Mouse (Mus musculus): Measurements from ENCODE around the gene Nrarp. TPM values are rescaled to one million over a fixed set of nuclear protein-coding genes. Genes with fewer than 3 reads are reported as not detected.

Gene Nrarp
- polyA plus RNA-seq, 1 experiment from 2014 or later = 2.1 TPM

DNA sequence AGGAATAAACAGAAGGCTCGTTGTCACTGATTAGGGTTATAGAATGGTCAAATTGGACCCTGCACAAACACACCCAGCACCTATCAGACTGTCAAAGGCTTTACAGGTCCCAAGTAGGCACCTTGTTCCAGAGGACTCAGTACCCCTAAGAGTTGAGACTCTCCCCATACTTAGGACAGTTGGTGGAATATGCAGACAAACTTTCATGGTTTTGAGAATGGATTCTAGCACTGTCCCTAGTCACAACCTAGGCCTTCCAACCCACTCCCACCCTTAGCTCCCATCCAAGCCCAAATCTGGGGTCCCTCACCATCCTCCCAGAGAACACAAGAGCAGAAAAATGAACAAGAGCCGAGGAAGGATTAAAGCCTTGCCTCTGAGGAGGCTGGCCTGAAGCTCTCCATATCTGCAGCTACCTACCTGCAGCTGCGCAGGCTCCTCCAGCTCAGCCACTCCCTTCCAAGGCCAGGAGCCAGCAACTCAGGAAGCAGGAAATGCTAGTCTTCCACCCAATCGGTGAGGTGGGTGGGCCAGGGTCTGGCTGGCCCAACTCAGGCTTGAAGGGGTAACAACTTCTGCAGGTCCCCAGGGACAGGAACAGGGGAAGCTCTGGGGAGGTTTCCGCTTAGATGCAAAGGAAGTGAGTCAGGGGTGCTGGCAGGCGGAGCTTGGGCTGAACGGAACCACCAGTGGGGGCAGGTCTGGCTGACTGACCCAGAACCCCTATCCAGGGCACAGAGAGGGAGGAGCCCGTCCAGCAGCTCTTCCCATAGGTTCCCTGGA, 15.8 kb downstream of the Nrarp start, which contains the start of gene Tor4a:
TSS of gene Tor4a (minus strand) at position 715 of the 783 bp plus-strand sequence.
- no peaks in the 10 kb centered on the region for H3K9me3 ChIP-seq (replicated peaks)
- H3K4me1 ChIP-seq (replicated peaks) = peaks cover 54% of the 10 kb centered on the region
- peaks cover 6% of the 10 kb centered on the region; the same call in 1 of the 2 replicates for H3K27me3 ChIP-seq
- H3K36me3 ChIP-seq (replicated peaks) = peaks cover 26% of the 10 kb centered on the region
- 4% methylated on average over 8 of the region's 8 CpGs for WGBS (ENCODE audit: insufficient replicate concordance)
- H3K27ac ChIP-seq (replicated peaks) = peak within 1 kb of the TSS; percentile 77
- peak within 1 kb of the TSS; percentile 60 for H3K4me3 ChIP-seq (replicated peaks)
- ATAC-seq (ENCODE audit: insufficient read depth) = peak; percentile 58
- peak within 1 kb of the TSS; percentile 50 for H3K9ac ChIP-seq
- H3K4me2 ChIP-seq = peak within 1 kb of the TSS; percentile 84

GRCm38 (mm10) chr2:25197191-25197590, 16.6 kb downstream of the Nrarp start:
- ATAC-seq (ENCODE audit: insufficient read depth) = no peak
- WGBS (ENCODE audit: insufficient replicate concordance) = 16% methylated on average over 2 of the region's 2 CpGs
- Histone ChIP-seq H3K36me3 (replicated peaks) (peaks cover 34% of the 10 kb centered on the region), H3K4me3 (replicated peaks) (peak overlapping the region; percentile 60; the same call in 1 of the 2 replicates), H3K27ac (replicated peaks) (peak overlapping the region; percentile 77), H3K4me2 (peak overlapping the region; percentile 84), H3K27me3 (peaks cover 6% of the 10 kb centered on the region; the same call in 1 of the 2 replicates), H3K4me1 (replicated peaks) (peaks cover 54% of the 10 kb centered on the region), H3K9ac (no peak overlapping the region), H3K9me3 (replicated peaks) (no peaks in the 10 kb centered on the region)

DNA sequence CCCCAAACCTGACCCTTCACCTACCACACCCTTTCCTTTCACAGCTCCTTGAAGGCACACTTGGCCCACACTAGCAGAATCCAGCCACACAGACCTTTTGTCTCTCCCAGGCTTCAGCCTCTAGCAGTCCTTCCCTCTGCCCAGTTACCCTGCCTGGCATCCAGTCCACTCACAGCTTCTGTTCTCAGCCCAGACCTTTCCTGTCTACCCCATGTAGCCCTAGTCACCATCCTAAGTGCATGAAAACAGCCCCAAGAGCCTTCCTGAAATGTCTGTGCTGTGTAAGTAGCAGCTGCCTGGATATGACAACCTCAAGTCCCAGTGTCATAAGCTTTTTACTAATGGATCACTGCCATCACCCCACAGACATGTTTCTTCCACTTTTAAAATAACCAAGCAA, 17.4 kb downstream of the Nrarp start:
- no peak overlapping the region for H3K9ac ChIP-seq
- no peaks in the 10 kb centered on the region for H3K9me3 ChIP-seq (replicated peaks)
- H3K4me2 ChIP-seq = no peak overlapping the region
- peak overlapping the region; percentile 77 for H3K27ac ChIP-seq (replicated peaks)
- peaks cover 6% of the 10 kb centered on the region; the same call in 1 of the 2 replicates for H3K27me3 ChIP-seq
- no peak for ATAC-seq (ENCODE audit: insufficient read depth)
- H3K4me1 ChIP-seq (replicated peaks) = peaks cover 52% of the 10 kb centered on the region
- H3K36me3 ChIP-seq (replicated peaks) = peaks cover 42% of the 10 kb centered on the region
- no peak overlapping the region for H3K4me3 ChIP-seq (replicated peaks)

- Histone ChIP-seq H3K4me2 (no peak overlapping the region), H3K4me1 (replicated peaks) (peaks cover 25% of the 10 kb centered on the region), H3K36me3 (replicated peaks) (peaks cover 68% of the 10 kb centered on the region), H3K27ac (replicated peaks) (no peak overlapping the region), H3K27me3 (no peaks in the 10 kb centered on the region), H3K9ac (no peak overlapping the region), H3K9me3 (replicated peaks) (no peaks in the 10 kb centered on the region), H3K4me3 (replicated peaks) (no peak overlapping the region)
- ATAC-seq (ENCODE audit: insufficient read depth) = no peak
- 80% methylated on average over 2 of the region's 2 CpGs for WGBS (ENCODE audit: insufficient replicate concordance)
Measured at GRCm38 (mm10) chr2:25200631-25201030, 20.1 kb downstream of the Nrarp start.

DNA sequence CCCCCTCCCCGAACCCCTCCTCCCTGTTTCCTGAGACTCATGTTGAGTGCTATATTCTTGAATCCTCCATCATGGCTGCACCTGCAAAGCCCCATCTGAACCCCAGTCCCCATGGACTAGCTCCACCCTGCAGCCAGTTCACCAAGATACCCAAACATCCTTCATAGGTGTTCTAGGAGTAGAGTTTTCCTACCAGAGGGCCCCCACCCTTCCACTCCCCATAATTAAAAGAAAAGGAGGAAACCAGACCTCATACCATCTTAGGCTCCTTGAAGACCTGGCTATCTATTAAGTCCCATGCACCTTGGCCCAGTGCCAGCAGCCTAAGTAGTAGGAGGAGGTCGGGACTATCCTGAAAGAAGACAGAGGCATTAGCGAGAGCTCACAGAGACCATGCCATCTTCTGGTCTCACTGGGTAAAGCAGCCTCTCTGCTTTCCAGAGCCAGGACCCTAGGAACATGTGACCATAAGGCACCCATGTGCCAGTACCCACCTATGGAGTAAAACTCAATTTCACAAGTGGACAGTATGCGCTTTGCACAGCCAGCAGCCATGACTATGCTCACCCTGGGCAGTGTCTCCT, 23.2 kb downstream of the Nrarp start:
- Histone ChIP-seq H3K27me3 (no peaks in the 10 kb centered on the region), H3K4me2 (no peak overlapping the region), H3K4me3 (replicated peaks) (no peak overlapping the region), H3K36me3 (replicated peaks) (peaks cover 97% of the 10 kb centered on the region), H3K9ac (no peak overlapping the region), H3K9me3 (replicated peaks) (no peaks in the 10 kb centered on the region), H3K4me1 (replicated peaks) (peaks cover 2% of the 10 kb centered on the region; the same call in 1 of the 2 replicates), H3K27ac (replicated peaks) (no peak overlapping the region)
- 0 out of 2 replicates have a peak, but pooled peaks have one; percentile 27 for ATAC-seq (ENCODE audit: insufficient read depth)
- 52% methylated on average over 4 of the region's 4 CpGs for WGBS (ENCODE audit: insufficient replicate concordance)

- H3K36me3 ChIP-seq (replicated peaks) = peaks cover 71% of the 10 kb centered on the region
- H3K4me1 ChIP-seq (replicated peaks) = peaks cover 27% of the 10 kb centered on the region
- no peaks in the 10 kb centered on the region for H3K27me3 ChIP-seq
- H3K9ac ChIP-seq = no peak overlapping the region
- no peak overlapping the region for H3K27ac ChIP-seq (replicated peaks)
- H3K4me3 ChIP-seq (replicated peaks) = no peak overlapping the region
- H3K4me2 ChIP-seq = no peak overlapping the region
- H3K9me3 ChIP-seq (replicated peaks) = no peaks in the 10 kb centered on the region
- ATAC-seq (ENCODE audit: insufficient read depth) = no peak
- 71% methylated on average over 1 of the region's 1 CpGs for WGBS (ENCODE audit: insufficient replicate concordance)
Measured at GRCm38 (mm10) chr2:25207593-25207992, 27.0 kb downstream of the Nrarp start.

- under 1% methylated on average over 24 of the region's 24 CpGs for WGBS (ENCODE audit: insufficient replicate concordance)
- ATAC-seq (ENCODE audit: insufficient read depth) = peak; percentile 19
- peak overlapping the region; percentile 95 for H3K4me3 ChIP-seq (replicated peaks)
Measured at GRCm38 (mm10) chr2:25210686-25211085, 30.1 kb downstream of the Nrarp start.

DNA sequence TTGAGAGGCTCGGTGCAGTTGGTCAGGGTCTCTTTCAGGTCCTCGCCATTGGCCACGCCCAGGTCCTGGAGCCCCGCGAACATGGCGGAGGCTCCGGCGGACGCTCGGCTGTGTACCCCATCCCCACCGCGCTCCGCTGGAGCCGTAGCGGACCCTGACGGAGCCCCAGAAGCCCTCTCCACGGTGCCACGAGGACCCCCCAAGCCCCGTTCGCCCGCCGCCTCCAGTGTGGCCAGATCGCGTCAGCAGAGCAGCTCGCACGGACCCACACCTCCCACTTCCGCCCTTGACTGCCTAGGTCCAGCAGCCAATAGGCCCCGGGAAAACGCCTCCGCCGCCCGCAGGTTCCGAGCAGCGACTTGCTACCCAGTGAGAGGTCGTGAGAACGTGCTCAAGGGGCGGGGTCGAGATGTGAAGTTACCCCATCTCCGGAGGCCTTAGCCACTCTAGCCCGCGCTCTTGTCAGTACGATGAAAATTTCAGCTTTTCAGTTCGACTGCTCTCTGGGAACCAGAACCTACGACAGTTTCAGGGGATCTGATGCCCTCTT, 30.6 kb downstream of the Nrarp start, which contains the start of gene Nelfb:
TSS of gene Nelfb (minus strand) at position 369 of the 550 bp plus-strand sequence.
- H3K4me1 ChIP-seq (replicated peaks) = peaks cover 27% of the 10 kb centered on the region
- H3K36me3 ChIP-seq (replicated peaks) = peaks cover 35% of the 10 kb centered on the region
- peak within 1 kb of the TSS; percentile 87 for H3K27ac ChIP-seq (replicated peaks)
- peak within 1 kb of the TSS; percentile 96 for H3K9ac ChIP-seq
- peak within 1 kb of the TSS; percentile 85 for H3K4me2 ChIP-seq
- peak within 1 kb of the TSS; percentile 95 for H3K4me3 ChIP-seq (replicated peaks)
- no peaks in the 10 kb centered on the region for H3K9me3 ChIP-seq (replicated peaks)
- ATAC-seq (ENCODE audit: insufficient read depth) = peak; percentile 91
- 0% methylated on average over 44 of the region's 44 CpGs for WGBS (ENCODE audit: insufficient replicate concordance)
- peaks cover 4% of the 10 kb centered on the region; the same call in 1 of the 2 replicates for H3K27me3 ChIP-seq

More at GRCm38 (mm10) chr2:25210686-25211085, 30.1 kb downstream of the Nrarp start:
- peak overlapping the region; percentile 85 for H3K4me2 ChIP-seq
- H3K4me1 ChIP-seq (replicated peaks) = peaks cover 27% of the 10 kb centered on the region
- H3K27me3 ChIP-seq = peaks cover 4% of the 10 kb centered on the region; the same call in 1 of the 2 replicates
- peaks cover 40% of the 10 kb centered on the region for H3K36me3 ChIP-seq (replicated peaks)
- peak overlapping the region; percentile 96 for H3K9ac ChIP-seq
- H3K9me3 ChIP-seq (replicated peaks) = no peaks in the 10 kb centered on the region
- H3K27ac ChIP-seq (replicated peaks) = peak overlapping the region; percentile 87

GRCm38 (mm10) chr2:25213266-25213865, 32.8 kb downstream of the Nrarp start:
- no peak for ATAC-seq (ENCODE audit: insufficient read depth)

DNA sequence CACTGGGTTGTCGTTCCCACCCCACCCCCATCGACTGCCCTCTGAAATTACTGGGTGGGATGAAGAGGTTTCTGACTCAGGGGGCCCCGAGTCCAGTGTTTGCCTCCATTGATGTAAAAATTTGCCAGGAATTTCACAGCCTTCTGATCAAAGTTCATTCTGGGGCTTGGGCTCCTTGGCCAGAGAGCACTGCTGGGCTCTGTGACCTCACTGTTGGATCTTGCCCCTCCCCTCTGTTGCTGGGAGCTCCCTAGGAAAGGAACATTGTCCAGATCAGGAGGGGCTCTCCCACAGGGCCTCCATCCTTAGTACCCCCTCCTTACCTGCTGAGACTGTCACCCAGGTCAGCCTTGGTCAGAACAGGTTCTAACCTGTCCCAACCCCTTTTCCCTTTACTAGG, 33.9 kb downstream of the Nrarp start, which contains the start of gene Stpg3:
TSS of gene Stpg3 (minus strand) at position 194 of the 400 bp plus-strand sequence.
- WGBS (ENCODE audit: insufficient replicate concordance) = 64% methylated on average over 3 of the region's 3 CpGs
- no peak within 1 kb of the TSS for H3K4me3 ChIP-seq (replicated peaks)
- H3K9me3 ChIP-seq (replicated peaks) = no peaks in the 10 kb centered on the region
- H3K4me1 ChIP-seq (replicated peaks) = peaks cover 20% of the 10 kb centered on the region
- no peak within 1 kb of the TSS for H3K27ac ChIP-seq (replicated peaks)
- no peak within 1 kb of the TSS for H3K9ac ChIP-seq
- H3K27me3 ChIP-seq = peaks cover 4% of the 10 kb centered on the region; the same call in 1 of the 2 replicates
- H3K36me3 ChIP-seq (replicated peaks) = peaks cover 6% of the 10 kb centered on the region
- H3K4me2 ChIP-seq = no peak within 1 kb of the TSS
- ATAC-seq (ENCODE audit: insufficient read depth) = no peak

More at GRCm38 (mm10) chr2:25213266-25213865, 32.8 kb downstream of the Nrarp start:
- Histone ChIP-seq H3K4me3 (replicated peaks) (no peak overlapping the region), H3K9ac (no peak overlapping the region), H3K27ac (replicated peaks) (no peak overlapping the region), H3K9me3 (replicated peaks) (no peaks in the 10 kb centered on the region), H3K27me3 (peaks cover 4% of the 10 kb centered on the region; the same call in 1 of the 2 replicates), H3K4me1 (replicated peaks) (peaks cover 24% of the 10 kb centered on the region), H3K4me2 (no peak overlapping the region), H3K36me3 (replicated peaks) (peaks cover 14% of the 10 kb centered on the region)
- 66% methylated on average over 23 of the region's 23 CpGs for WGBS (ENCODE audit: insufficient replicate concordance)

All from liver, embryonic 15.5 days (tissue).